ENCODE assay signal across 21 mouse cellular contexts in genomic region chr5:72076781-72077180, GRCm38 (mm10).
"Had no signal": no experiment of that assay in that cellular context is flagged by ENCODE, and none has a peak within 500 bp of the region (broad histone marks: within the 10 kb centered on the region; RNA-seq: fewer than 3 reads in every experiment).

No protein-coding gene starts in this region.

- ATAC-seq: liver, postnatal 0 days; lung, postnatal 0 days; midbrain, embryonic 13.5 days; midbrain, embryonic 16.5 days had no signal

- H3K36me3 ChIP-seq: limb, embryonic 12.5 days; limb, embryonic 15.5 days; midbrain, embryonic 10.5 days; midbrain, embryonic 13.5 days; neural tube, embryonic 13.5 days had no signal

- H3K4me3 ChIP-seq: limb, embryonic 12.5 days; limb, embryonic 15.5 days; megakaryocyte, embryonic 14.5 days; midbrain, embryonic 10.5 days; midbrain, embryonic 13.5 days; myocyte; neural tube, embryonic 13.5 days had no signal

- H3K27me3 ChIP-seq: limb, embryonic 12.5 days; limb, embryonic 15.5 days; megakaryocyte, embryonic 14.5 days; midbrain, embryonic 13.5 days; neural tube, embryonic 13.5 days had no signal

- H3K27ac ChIP-seq: kidney, postnatal 0 days; limb, embryonic 12.5 days; limb, embryonic 15.5 days; liver, embryonic 14.5 days; macrophage; midbrain, embryonic 10.5 days; midbrain, embryonic 13.5 days; neural tube, embryonic 13.5 days had no signal

- DNase-seq: kidney, adult 9 months; kidney, postnatal 25 days; left cerebral cortex, postnatal 4 days; liver, postnatal 0 days; lung, embryonic 14.5 days; retina, postnatal 1 day; thymus, adult 18-20 months; thymus, postnatal 36 days had no signal

- H3K9ac ChIP-seq: limb, embryonic 12.5 days; limb, embryonic 15.5 days; liver, embryonic 14.5 days; liver, postnatal 0 days; lung, embryonic 14.5 days; midbrain, embryonic 13.5 days; neural tube, embryonic 13.5 days had no signal

- H3K4me1 ChIP-seq: limb, embryonic 12.5 days; limb, embryonic 15.5 days; megakaryocyte, embryonic 14.5 days; midbrain, embryonic 10.5 days; midbrain, embryonic 13.5 days; neural tube, embryonic 13.5 days had no signal

- H3K4me2 ChIP-seq: limb, embryonic 12.5 days; limb, embryonic 15.5 days; liver, embryonic 11.5 days; lung, embryonic 14.5 days; midbrain, embryonic 13.5 days; neural tube, embryonic 13.5 days had no signal

- H3K9me3 ChIP-seq: limb, embryonic 12.5 days; limb, embryonic 15.5 days; midbrain, embryonic 10.5 days; midbrain, embryonic 13.5 days; neural tube, embryonic 13.5 days had no signal
